Mouse (Mus musculus) c-Kit-positive CD71-positive TER-119-positive erythroid progenitor cells, embryonic 14.5 days (primary cell): ENCODE data around the gene Igfn1.

ENCODE experiments used
- DNase-seq: peaks from one replicate; pipeline ENCODE4 v3.0.0-alpha.2; 2013; ENCODE audit warnings: low spot score

Igfn1 gene

DNA sequence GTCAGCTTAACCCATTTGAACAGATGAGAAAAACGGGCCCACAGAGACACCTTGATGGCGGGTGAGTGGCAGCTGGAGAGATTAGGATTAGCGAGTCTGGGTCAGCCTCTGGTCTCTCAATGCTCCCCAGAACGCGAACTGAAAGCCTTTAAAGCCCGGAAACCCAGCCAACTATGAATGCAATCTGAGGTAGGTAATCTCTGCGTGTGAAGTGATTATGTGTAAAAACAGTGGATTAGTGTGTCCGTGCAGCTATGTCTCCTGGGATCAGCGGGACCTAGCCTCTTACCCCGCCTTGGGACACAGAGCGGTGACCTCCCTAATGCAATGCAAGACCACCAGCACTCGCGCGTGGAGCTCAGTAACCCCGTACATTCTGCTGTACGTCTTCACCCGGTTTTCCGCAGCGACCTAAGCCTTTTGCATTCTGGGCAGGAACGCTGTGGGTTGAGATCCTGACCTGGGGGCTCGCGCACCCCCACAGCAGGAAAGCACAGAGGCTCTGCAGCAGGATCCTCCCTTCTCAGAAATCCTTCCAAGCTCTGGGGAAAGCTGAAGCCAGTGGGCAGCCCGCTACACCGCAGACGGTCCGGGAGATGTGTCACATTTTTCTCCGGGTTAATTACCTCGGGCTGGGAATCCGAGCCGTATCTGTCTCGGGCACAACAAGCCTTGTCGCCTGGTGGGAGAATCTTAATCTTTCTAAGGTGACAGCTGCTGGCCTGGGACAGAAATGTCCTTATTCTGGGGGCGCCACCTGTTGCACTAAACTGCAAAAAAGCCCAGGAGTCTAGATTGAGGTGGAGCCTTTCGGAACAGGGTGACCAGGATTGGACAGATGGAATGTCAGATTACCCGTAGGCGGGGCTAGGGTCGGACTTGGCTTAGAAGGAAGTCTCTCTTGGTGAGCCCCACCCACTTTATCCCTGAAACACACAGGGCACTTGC is 1.3 kb upstream of the Igfn1 start, which contains the start of gene Tmem9:
Tmem9 (plus strand) TSS at position 940 of the 948 bp plus-strand sequence.
- DNase-seq = peak; percentile 92

GRCm38 (mm10) chr1:136001438-136001837 is 4.7 kb downstream of the Igfn1 start:
- no peak for DNase-seq

DNA sequence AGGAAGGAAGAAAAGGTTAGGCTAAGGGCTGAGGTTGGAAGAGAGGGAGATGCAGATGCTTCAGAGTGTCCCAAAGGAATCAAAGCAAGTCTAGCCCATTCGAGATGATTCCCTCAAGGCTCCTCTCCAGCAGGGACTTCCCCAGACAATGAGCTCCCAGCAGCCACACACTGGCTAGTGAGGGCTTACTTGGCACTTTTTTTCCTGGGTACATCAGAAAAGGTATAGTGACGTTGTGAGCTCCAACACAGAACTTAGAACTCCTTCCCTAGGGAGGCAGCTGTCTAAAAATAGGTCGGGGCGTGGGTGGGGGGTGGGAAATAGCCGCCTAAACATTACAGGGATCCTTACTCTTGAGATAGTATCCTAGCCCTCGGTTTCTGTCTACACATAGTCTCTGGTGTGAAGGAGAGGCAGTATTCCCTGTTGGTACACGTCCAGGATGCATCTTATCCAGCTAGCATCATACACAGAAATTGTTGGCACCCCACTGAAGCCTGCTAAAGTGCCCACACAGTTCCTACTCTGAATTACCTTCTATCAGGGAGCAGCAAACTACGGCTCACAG is 6.3 kb downstream of the Igfn1 start:
- no peak for DNase-seq

- DNase-seq = no peak
Observed at GRCm38 (mm10) chr1:135997537-135997936, 8.6 kb downstream of the Igfn1 start.

DNA sequence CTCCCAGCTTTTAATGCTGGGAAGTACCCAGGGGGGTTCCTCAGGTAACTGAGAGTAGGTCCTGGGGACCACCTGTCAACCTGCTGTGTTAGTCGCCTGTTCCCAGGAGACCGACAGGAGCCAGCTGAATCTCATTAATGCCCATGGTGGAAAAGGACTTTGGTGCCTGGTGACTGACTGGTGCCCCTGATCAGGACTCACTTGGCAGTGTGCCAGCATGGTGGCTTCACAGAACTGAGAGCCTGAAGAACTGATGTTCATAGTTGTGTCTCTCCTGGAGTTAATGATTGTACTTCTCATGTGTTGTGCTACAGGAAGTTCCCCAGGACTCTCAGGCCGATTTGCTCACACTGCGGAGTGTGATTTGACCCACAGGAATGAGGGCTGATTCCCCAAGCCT is 12.7 kb downstream of the Igfn1 start:
- no peak for DNase-seq

DNA sequence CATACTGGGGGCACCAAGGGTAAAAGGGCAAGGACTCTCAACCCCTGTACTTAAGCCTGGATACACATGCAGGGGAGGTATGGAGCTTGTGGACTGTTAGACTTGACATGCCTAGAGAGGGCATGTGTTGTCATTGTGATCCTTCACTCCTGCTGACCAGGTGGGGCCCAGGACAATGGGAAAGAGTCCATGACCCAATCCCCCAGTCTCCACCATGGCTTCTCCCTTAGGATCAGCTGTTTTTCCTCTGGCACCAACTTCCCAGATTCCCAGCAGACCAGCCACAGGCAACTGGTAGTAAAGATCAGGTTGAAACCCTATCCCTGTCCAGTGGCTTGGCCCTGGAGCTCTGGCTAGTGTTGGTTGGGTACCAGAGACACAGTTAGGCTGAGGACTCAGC is 16.3 kb downstream of the Igfn1 start:
- no peak for DNase-seq

GRCm38 (mm10) chr1:135984105-135984504 is 22.0 kb downstream of the Igfn1 start:
- DNase-seq = no peak

DNA sequence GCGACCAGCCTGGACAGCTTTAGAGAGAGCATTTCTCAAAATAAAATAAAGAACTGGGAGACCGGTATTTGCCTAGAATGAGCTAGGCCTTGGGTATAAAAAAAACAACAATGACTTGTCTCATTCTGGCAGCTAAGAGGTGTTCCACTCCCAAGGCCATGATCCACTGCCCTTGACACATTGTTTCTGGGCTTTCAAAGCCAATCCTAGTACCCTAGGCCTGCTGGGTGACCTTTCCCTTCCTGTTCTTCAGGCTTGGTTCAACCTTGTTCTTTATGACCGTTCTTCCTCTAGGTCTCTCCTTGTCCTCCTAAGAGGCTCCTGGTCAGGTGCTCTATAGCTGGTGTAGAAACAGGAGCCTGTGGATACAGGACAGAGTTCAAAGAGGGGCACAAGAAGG is 33.6 kb downstream of the Igfn1 start:
- no peak for DNase-seq

- DNase-seq = no peak
Observed at GRCm38 (mm10) chr1:135970486-135970885, 35.7 kb downstream of the Igfn1 start.

- DNase-seq = no peak
Observed at GRCm38 (mm10) chr1:135967739-135968138, 38.4 kb downstream of the Igfn1 start.

DNA sequence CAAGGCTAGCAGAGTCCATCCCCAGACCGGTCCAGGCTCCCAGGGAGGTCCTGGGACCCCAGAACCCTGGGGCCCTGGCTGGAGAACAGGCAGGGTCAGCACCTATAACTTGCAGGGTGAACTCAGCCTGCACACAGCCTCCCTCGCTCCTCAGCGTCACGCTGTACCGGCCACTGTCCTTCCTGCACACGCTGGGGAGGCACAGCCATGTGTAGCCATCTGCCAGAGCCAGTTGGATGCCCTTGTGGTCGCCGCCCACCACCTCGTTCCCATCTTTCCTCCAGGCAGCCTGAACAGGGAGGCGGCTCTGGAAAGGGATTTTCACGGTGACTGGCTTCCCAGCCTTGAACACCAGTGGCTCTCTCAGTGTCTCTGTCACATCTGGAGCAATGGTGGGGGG is 41.6 kb downstream of the Igfn1 start:
- DNase-seq = no peak

DNA sequence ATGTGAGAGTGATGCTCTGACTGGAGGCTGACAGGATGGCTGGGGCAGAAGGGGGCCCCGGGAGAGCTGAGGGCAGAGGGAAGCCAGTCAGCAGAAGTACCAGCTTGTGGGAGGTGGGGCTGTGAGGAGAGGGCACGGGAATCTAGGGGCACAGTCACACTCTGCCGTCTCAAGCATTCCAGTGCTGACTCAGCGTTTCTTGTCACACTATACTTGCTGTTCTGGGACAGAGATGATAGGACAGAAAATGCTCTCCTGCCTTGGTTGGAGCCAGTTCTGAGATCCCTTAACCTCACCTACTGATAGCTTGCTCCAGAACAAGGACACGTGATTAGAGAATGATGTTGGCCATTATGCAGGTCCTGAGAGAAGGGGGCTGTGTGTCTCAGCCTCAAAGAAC is 43.0 kb downstream of the Igfn1 start:
- DNase-seq = no peak

- DNase-seq = peak; percentile 64
Observed at GRCm38 (mm10) chr1:135958483-135958882, 47.7 kb downstream of the Igfn1 start.

GRCm38 (mm10) chr1:135948871-135949270 is 57.3 kb downstream of the Igfn1 start:
- no peak for DNase-seq

DNA sequence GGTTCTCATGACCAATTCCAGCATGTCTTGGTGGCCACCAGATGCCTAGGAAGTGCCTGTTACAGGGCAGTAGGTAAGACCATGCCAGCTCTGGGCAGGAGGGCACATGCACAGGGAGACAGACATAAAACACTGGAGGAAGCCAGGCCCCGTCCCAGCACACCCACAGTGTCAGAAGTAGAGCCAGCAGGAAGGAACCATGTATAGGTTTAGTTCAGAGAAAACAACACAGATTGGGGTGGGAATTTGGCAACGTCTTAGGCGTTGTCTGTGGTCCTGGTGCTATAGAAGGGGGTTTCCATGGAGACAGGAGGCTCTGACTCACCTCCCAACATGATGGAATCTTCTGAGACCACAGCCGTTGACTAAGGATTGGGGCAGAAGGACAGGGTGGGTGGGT is 59.9 kb downstream of the Igfn1 start:
- no peak for DNase-seq

- DNase-seq = peak; percentile 72
Observed at GRCm38 (mm10) chr1:135945711-135946110, 60.4 kb downstream of the Igfn1 start.

GRCm38 (mm10) chr1:135944526-135945259 is 61.4 kb downstream of the Igfn1 start:
- DNase-seq = peak; percentile 89

DNA sequence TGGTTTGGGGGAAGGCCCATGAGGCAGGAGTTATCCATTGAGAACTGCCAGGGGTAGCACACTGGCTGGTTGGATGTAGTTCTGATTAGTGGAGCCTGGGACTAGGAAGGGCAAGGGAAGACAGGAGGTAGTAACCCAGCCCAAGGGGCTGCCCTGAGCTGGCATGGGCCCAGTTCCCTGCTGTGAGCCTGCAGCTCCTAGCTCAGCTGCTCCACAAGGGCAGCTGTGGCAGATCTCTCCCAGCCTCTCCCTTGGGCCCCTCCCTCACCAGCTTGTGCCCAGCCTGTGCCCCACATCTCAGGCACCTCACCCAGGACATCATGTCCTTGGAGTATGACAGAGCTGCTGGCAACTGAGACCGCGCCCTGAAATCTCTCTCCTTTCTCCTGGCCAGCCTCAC is 62.4 kb downstream of the Igfn1 start:
- no peak for DNase-seq

GRCm38 (mm10) chr1:135942116-135942515 is 64.0 kb downstream of the Igfn1 start:
- peak; percentile 59 for DNase-seq

DNA sequence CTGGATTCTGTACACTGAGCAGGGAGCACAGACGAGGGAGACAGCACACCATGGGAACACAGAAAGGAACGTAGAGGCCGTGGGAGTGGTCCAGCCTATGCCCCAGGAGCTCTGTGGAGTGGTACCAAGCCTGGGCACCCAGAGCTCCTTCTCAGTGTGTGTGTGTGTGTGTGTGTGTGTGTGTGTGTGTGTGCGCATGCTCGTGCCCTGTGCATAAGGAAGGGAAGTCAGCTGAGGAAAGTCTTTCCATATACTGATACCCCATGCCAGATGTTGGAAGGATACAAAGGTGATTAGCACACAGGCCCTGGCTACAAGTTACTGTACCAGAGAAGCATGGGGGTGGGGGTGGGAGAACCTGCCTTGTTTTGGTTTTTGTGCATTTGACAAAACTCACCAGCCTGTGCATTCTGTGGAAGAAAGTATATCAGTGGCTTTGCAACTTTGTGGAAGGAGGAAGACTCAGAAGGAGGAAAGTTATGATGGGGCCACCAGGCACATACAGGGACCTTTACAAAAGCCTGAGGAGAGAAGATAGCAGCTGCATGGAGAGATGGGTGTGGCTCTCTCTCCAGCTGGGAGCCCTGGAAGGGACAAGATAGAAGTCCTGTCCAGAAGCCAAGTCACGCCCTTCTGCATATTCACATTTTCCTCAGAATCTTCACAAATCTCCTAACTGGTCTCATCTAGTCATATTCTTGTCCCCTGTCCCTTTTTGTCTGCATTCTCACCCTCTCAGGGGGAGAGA is 64.7 kb downstream of the Igfn1 start:
- DNase-seq = peak; percentile 92

- no peak for DNase-seq
Observed at GRCm38 (mm10) chr1:135936091-135936490, 70.1 kb downstream of the Igfn1 start.

- DNase-seq = no peak
Observed at GRCm38 (mm10) chr1:135933704-135934293, 72.3 kb downstream of the Igfn1 start.
